Mouse (Mus musculus): Measurements from ENCODE around the gene Thrap3. TPM values are rescaled to one million over a fixed set of nuclear protein-coding genes. Genes with fewer than 3 reads are reported as not detected.

Gene Thrap3
- total and polyA plus RNA-seq, 3 experiments, result 37.9 to 118 (median 100) TPM

- Histone ChIP-seq H3K4me1 (ENCODE audit: control insufficient read depth, insufficient read depth, low read length) (peaks cover 19% of the 10 kb centered on the region), H3K4me3 (peak overlapping the region; percentile 90), H3K79me2 (replicated peaks; ENCODE audit: control insufficient read depth, insufficient read depth, low read length) (peaks cover 2% of the 10 kb centered on the region), H3K27me3 (ENCODE audit: control insufficient read depth, insufficient read depth, low read length) (no peaks in the 10 kb centered on the region), H3K36me3 (ENCODE audit: control insufficient read depth, insufficient read depth, low read length) (peaks cover 36% of the 10 kb centered on the region), H3K27ac (peak overlapping the region; percentile 96), H3K9ac (ENCODE audit: low read depth, low read length) (peak overlapping the region; percentile 96)
- peak; percentile 46 to 49 for DNase-seq
- TF ChIP-seq EP300 (IDR thresholded peaks at IDR 0.05; ENCODE audit: insufficient read depth, low read depth, low read length), result no peak
- no peak for TF ChIP-seq POLR2A (IDR thresholded peaks at IDR 0.05; ENCODE audit: insufficient read depth, low read depth, low read length)
- peak; percentile 45 for TF ChIP-seq CTCF (IDR thresholded peaks at IDR 0.05)
- 1% methylated on average over 28 of the region's 28 CpGs for WGBS
- intact Hi-C loops (cut with DNase I), result loop anchor here (1.0 to 2.0 kb wide), 3 partner anchors 15 to 61 kb away; partner anchors contain the start of gene Trappc3
Observed at GRCm38 (mm10) chr4:126201514-126202302, 852 bp downstream of the Thrap3 start.

GRCm38 (mm10) chr4:126200656-126201055 lies 1.9 kb downstream of the Thrap3 start:
- 10% methylated on average over 2 of the region's 2 CpGs for WGBS
- DNase-seq, result no peak
- intact Hi-C loops (cut with DNase I), result loop anchor here (2.0 kb wide), 1 partner anchor 14 kb away; no protein-coding TSS in a partner anchor
- H3K4me3 ChIP-seq, result peak overlapping the region; percentile 90; the same call in 1 of the 2 replicates
- peaks cover 2% of the 10 kb centered on the region for H3K79me2 ChIP-seq (replicated peaks; ENCODE audit: control insufficient read depth, insufficient read depth, low read length)
- H3K27ac ChIP-seq, result peak overlapping the region; percentile 26; the same call in 1 of the 2 replicates
- peaks cover 43% of the 10 kb centered on the region for H3K36me3 ChIP-seq (ENCODE audit: control insufficient read depth, insufficient read depth, low read length)
- no peaks in the 10 kb centered on the region for H3K27me3 ChIP-seq (ENCODE audit: control insufficient read depth, insufficient read depth, low read length)
- no peak overlapping the region for H3K9ac ChIP-seq (ENCODE audit: low read depth, low read length)
- peaks cover 20% of the 10 kb centered on the region for H3K4me1 ChIP-seq (ENCODE audit: control insufficient read depth, insufficient read depth, low read length)
- TF ChIP-seq POLR2A (IDR thresholded peaks at IDR 0.05; ENCODE audit: insufficient read depth, low read depth, low read length) (no peak), CTCF (IDR thresholded peaks at IDR 0.05) (no peak), EP300 (IDR thresholded peaks at IDR 0.05; ENCODE audit: insufficient read depth, low read depth, low read length) (no peak)

GRCm38 (mm10) chr4:126200036-126200435 lies 2.5 kb downstream of the Thrap3 start:
- 7% methylated on average over 1 of the region's 1 CpGs for WGBS
- peak overlapping the region; percentile 26; the same call in 1 of the 2 replicates for H3K27ac ChIP-seq

GRCm38 (mm10) chr4:126199556-126199955 lies 3.0 kb downstream of the Thrap3 start:
- Histone ChIP-seq H3K4me3 (no peak overlapping the region), H3K79me2 (replicated peaks; ENCODE audit: control insufficient read depth, insufficient read depth, low read length) (peaks cover 4% of the 10 kb centered on the region), H3K27me3 (ENCODE audit: control insufficient read depth, insufficient read depth, low read length) (no peaks in the 10 kb centered on the region), H3K36me3 (ENCODE audit: control insufficient read depth, insufficient read depth, low read length) (peaks cover 44% of the 10 kb centered on the region), H3K9ac (ENCODE audit: low read depth, low read length) (0 out of 2 replicates have a peak overlapping the region, but pooled peaks have one; percentile 1), H3K27ac (peak overlapping the region; percentile 20; the same call in 1 of the 2 replicates), H3K4me1 (ENCODE audit: control insufficient read depth, insufficient read depth, low read length) (peaks cover 20% of the 10 kb centered on the region)
- TF ChIP-seq CTCF (IDR thresholded peaks at IDR 0.05) (no peak), POLR2A (IDR thresholded peaks at IDR 0.05; ENCODE audit: insufficient read depth, low read depth, low read length) (no peak), EP300 (IDR thresholded peaks at IDR 0.05; ENCODE audit: insufficient read depth, low read depth, low read length) (no peak)
- peak in 1 of 2 experiments; percentile 20 for DNase-seq
- 5% methylated on average over 6 of the region's 6 CpGs for WGBS
- intact Hi-C loops (cut with DNase I), result no loop called here

More at GRCm38 (mm10) chr4:126200036-126200435, 2.5 kb downstream of the Thrap3 start:
- H3K9ac ChIP-seq (ENCODE audit: low read depth, low read length), result no peak overlapping the region
- intact Hi-C loops (cut with DNase I), result loop anchor here (2.0 kb wide), 1 partner anchor 13 kb away; no protein-coding TSS in a partner anchor
- TF ChIP-seq EP300 (IDR thresholded peaks at IDR 0.05; ENCODE audit: insufficient read depth, low read depth, low read length) (no peak), POLR2A (IDR thresholded peaks at IDR 0.05; ENCODE audit: insufficient read depth, low read depth, low read length) (no peak), CTCF (IDR thresholded peaks at IDR 0.05) (no peak)
- no peaks in the 10 kb centered on the region for H3K27me3 ChIP-seq (ENCODE audit: control insufficient read depth, insufficient read depth, low read length)
- H3K4me3 ChIP-seq, result no peak overlapping the region
- peaks cover 2% of the 10 kb centered on the region for H3K79me2 ChIP-seq (replicated peaks; ENCODE audit: control insufficient read depth, insufficient read depth, low read length)
- peaks cover 20% of the 10 kb centered on the region for H3K4me1 ChIP-seq (ENCODE audit: control insufficient read depth, insufficient read depth, low read length)
- H3K36me3 ChIP-seq (ENCODE audit: control insufficient read depth, insufficient read depth, low read length), result peaks cover 44% of the 10 kb centered on the region
- no peak for DNase-seq

- intact Hi-C loops (cut with DNase I), result no loop called here
- Histone ChIP-seq H3K79me2 (replicated peaks; ENCODE audit: control insufficient read depth, insufficient read depth, low read length) (peaks cover 4% of the 10 kb centered on the region), H3K9ac (ENCODE audit: low read depth, low read length) (no peak overlapping the region), H3K27me3 (ENCODE audit: control insufficient read depth, insufficient read depth, low read length) (no peaks in the 10 kb centered on the region), H3K4me1 (ENCODE audit: control insufficient read depth, insufficient read depth, low read length) (peaks cover 18% of the 10 kb centered on the region), H3K27ac (peak overlapping the region; percentile 20), H3K4me3 (no peak overlapping the region), H3K36me3 (ENCODE audit: control insufficient read depth, insufficient read depth, low read length) (peaks cover 53% of the 10 kb centered on the region)
- peak in 1 of 2 experiments; percentile 23 for DNase-seq
- 15% methylated on average over 3 of the region's 3 CpGs for WGBS
- TF ChIP-seq POLR2A (IDR thresholded peaks at IDR 0.05; ENCODE audit: insufficient read depth, low read depth, low read length), result no peak
- TF ChIP-seq EP300 (IDR thresholded peaks at IDR 0.05; ENCODE audit: insufficient read depth, low read depth, low read length), result no peak
- TF ChIP-seq CTCF (IDR thresholded peaks at IDR 0.05), result no peak
Observed at GRCm38 (mm10) chr4:126197485-126197884, 5.1 kb downstream of the Thrap3 start.

GRCm38 (mm10) chr4:126194916-126195315 lies 7.6 kb downstream of the Thrap3 start:
- intact Hi-C loops (cut with DNase I), result no loop called here
- H3K27ac ChIP-seq, result no peak overlapping the region
- H3K79me2 ChIP-seq (replicated peaks; ENCODE audit: control insufficient read depth, insufficient read depth, low read length), result peaks cover 4% of the 10 kb centered on the region
- no peak overlapping the region for H3K4me3 ChIP-seq
- H3K27me3 ChIP-seq (ENCODE audit: control insufficient read depth, insufficient read depth, low read length), result no peaks in the 10 kb centered on the region
- H3K9ac ChIP-seq (ENCODE audit: low read depth, low read length), result no peak overlapping the region
- H3K4me1 ChIP-seq (ENCODE audit: control insufficient read depth, insufficient read depth, low read length), result peaks cover 12% of the 10 kb centered on the region
- TF ChIP-seq EP300 (IDR thresholded peaks at IDR 0.05; ENCODE audit: insufficient read depth, low read depth, low read length) (no peak), POLR2A (IDR thresholded peaks at IDR 0.05; ENCODE audit: insufficient read depth, low read depth, low read length) (no peak), CTCF (IDR thresholded peaks at IDR 0.05) (no peak)
- H3K36me3 ChIP-seq (ENCODE audit: control insufficient read depth, insufficient read depth, low read length), result peaks cover 46% of the 10 kb centered on the region
- DNase-seq, result no peak
- 92% methylated on average over 4 of the region's 4 CpGs for WGBS
